Mouse (Mus musculus): Measurements from ENCODE around the gene Phka1. TPM values are rescaled to one million over a fixed set of nuclear protein-coding genes. Genes with fewer than 3 reads are reported as not detected.

Phka1 gene
- polyA plus RNA-seq, 1 experiment from 2014 or later: 8.1 TPM

- WGBS: 78% methylated on average over 4 of the region's 4 CpGs
- no peaks in the 10 kb centered on the region for H3K9me3 ChIP-seq
- no peak overlapping the region for H3K27ac ChIP-seq (replicated peaks)
- no peak for ATAC-seq (ENCODE audit: low FRiP score, low read depth)
- no peaks in the 10 kb centered on the region for H3K36me3 ChIP-seq
- H3K4me2 ChIP-seq (replicated peaks): no peak overlapping the region
- no peaks in the 10 kb centered on the region for H3K4me1 ChIP-seq
- H3K4me3 ChIP-seq: no peak overlapping the region
- no peak overlapping the region for H3K9ac ChIP-seq (replicated peaks)
- H3K27me3 ChIP-seq: peaks cover 33% of the 10 kb centered on the region
Observed at GRCm38 (mm10) chrX:102509205-102509604, 134.8 kb downstream of the Phka1 start.

GRCm38 (mm10) chrX:102504644-102505481 lies 139.2 kb downstream of the Phka1 start, which contains the start of gene Hdac8:
TSS of gene Hdac8 (minus strand) at chrX:102505359.
- 22% methylated on average over 27 of the region's 27 CpGs for WGBS
- Histone ChIP-seq H3K9ac (replicated peaks) (peak within 1 kb of the TSS; percentile 49), H3K4me1 (no peaks in the 10 kb centered on the region), H3K27ac (replicated peaks) (peak within 1 kb of the TSS; percentile 30; the same call in 1 of the 2 replicates), H3K36me3 (no peaks in the 10 kb centered on the region), H3K27me3 (peaks cover 27% of the 10 kb centered on the region), H3K9me3 (no peaks in the 10 kb centered on the region), H3K4me2 (replicated peaks) (peak within 1 kb of the TSS; percentile 55), H3K4me3 (peak within 1 kb of the TSS; percentile 53)
- ATAC-seq (ENCODE audit: low FRiP score, low read depth): peak; percentile 90

- Histone ChIP-seq H3K27me3 (peaks cover 21% of the 10 kb centered on the region), H3K4me2 (replicated peaks) (peak overlapping the region; percentile 55), H3K4me3 (peak overlapping the region; percentile 53), H3K4me1 (no peaks in the 10 kb centered on the region), H3K36me3 (no peaks in the 10 kb centered on the region), H3K27ac (replicated peaks) (no peak overlapping the region), H3K9me3 (no peaks in the 10 kb centered on the region), H3K9ac (replicated peaks) (peak overlapping the region; percentile 49)
- ATAC-seq (ENCODE audit: low FRiP score, low read depth): no peak
- 31% methylated on average over 10 of the region's 10 CpGs for WGBS
Observed at GRCm38 (mm10) chrX:102504179-102504578, 139.9 kb downstream of the Phka1 start.

- H3K27me3 ChIP-seq: peaks cover 6% of the 10 kb centered on the region; the same call in 1 of the 2 replicates
- 57% methylated on average over 6 of the region's 6 CpGs for WGBS
- H3K27ac ChIP-seq (replicated peaks): no peak overlapping the region
- H3K4me3 ChIP-seq: no peak overlapping the region
- H3K4me2 ChIP-seq (replicated peaks): no peak overlapping the region
- no peak for ATAC-seq (ENCODE audit: low FRiP score, low read depth)
- H3K9ac ChIP-seq (replicated peaks): no peak overlapping the region
- no peaks in the 10 kb centered on the region for H3K9me3 ChIP-seq
- no peaks in the 10 kb centered on the region for H3K4me1 ChIP-seq
- H3K36me3 ChIP-seq: no peaks in the 10 kb centered on the region
Observed at GRCm38 (mm10) chrX:102493992-102494730, 149.9 kb downstream of the Phka1 start.

GRCm38 (mm10) chrX:102485575-102485974 lies 158.5 kb downstream of the Phka1 start:
- H3K9me3 ChIP-seq: no peaks in the 10 kb centered on the region
- H3K4me1 ChIP-seq: no peaks in the 10 kb centered on the region
- no peak overlapping the region for H3K9ac ChIP-seq (replicated peaks)
- WGBS: 83% methylated on average over 7 of the region's 7 CpGs
- H3K4me2 ChIP-seq (replicated peaks): no peak overlapping the region
- no peak for ATAC-seq (ENCODE audit: low FRiP score, low read depth)
- H3K27ac ChIP-seq (replicated peaks): no peak overlapping the region
- H3K36me3 ChIP-seq: no peaks in the 10 kb centered on the region
- no peak overlapping the region for H3K4me3 ChIP-seq
- H3K27me3 ChIP-seq: peaks cover 15% of the 10 kb centered on the region

- H3K4me2 ChIP-seq (replicated peaks): no peak overlapping the region
- H3K4me3 ChIP-seq: no peak overlapping the region
- no peak overlapping the region for H3K27ac ChIP-seq (replicated peaks)
- H3K9me3 ChIP-seq: no peaks in the 10 kb centered on the region
- H3K9ac ChIP-seq (replicated peaks): no peak overlapping the region
- H3K36me3 ChIP-seq: no peaks in the 10 kb centered on the region
- 84% methylated on average over 4 of the region's 4 CpGs for WGBS
- ATAC-seq (ENCODE audit: low FRiP score, low read depth): no peak
- H3K27me3 ChIP-seq: peaks cover 5% of the 10 kb centered on the region
- H3K4me1 ChIP-seq: no peaks in the 10 kb centered on the region
Observed at GRCm38 (mm10) chrX:102479665-102480064, 164.4 kb downstream of the Phka1 start.

- Histone ChIP-seq H3K4me2 (replicated peaks) (no peak overlapping the region), H3K9me3 (no peaks in the 10 kb centered on the region), H3K9ac (replicated peaks) (no peak overlapping the region), H3K4me3 (no peak overlapping the region), H3K27me3 (peaks cover 11% of the 10 kb centered on the region), H3K36me3 (no peaks in the 10 kb centered on the region), H3K27ac (replicated peaks) (no peak overlapping the region), H3K4me1 (no peaks in the 10 kb centered on the region)
- 36% methylated on average over 4 of the region's 4 CpGs for WGBS
- no peak for ATAC-seq (ENCODE audit: low FRiP score, low read depth)
Observed at GRCm38 (mm10) chrX:102478965-102479364, 165.1 kb downstream of the Phka1 start.

- Histone ChIP-seq H3K36me3 (no peaks in the 10 kb centered on the region), H3K27me3 (peaks cover 11% of the 10 kb centered on the region), H3K9ac (replicated peaks) (no peak overlapping the region), H3K4me1 (no peaks in the 10 kb centered on the region), H3K4me3 (no peak overlapping the region), H3K4me2 (replicated peaks) (no peak overlapping the region), H3K27ac (replicated peaks) (no peak overlapping the region), H3K9me3 (no peaks in the 10 kb centered on the region)
- no peak for ATAC-seq (ENCODE audit: low FRiP score, low read depth)
- WGBS: 92% methylated on average over 3 of the region's 3 CpGs
Observed at GRCm38 (mm10) chrX:102478481-102478880, 165.6 kb downstream of the Phka1 start.

- no peak for ATAC-seq (ENCODE audit: low FRiP score, low read depth)
- H3K4me1 ChIP-seq: no peaks in the 10 kb centered on the region
- H3K27ac ChIP-seq (replicated peaks): no peak overlapping the region
- 31% methylated on average over 3 of the region's 3 CpGs for WGBS
- H3K36me3 ChIP-seq: no peaks in the 10 kb centered on the region
- no peaks in the 10 kb centered on the region for H3K9me3 ChIP-seq
- no peak overlapping the region for H3K4me3 ChIP-seq
- H3K4me2 ChIP-seq (replicated peaks): no peak overlapping the region
- no peak overlapping the region for H3K9ac ChIP-seq (replicated peaks)
- H3K27me3 ChIP-seq: peaks cover 13% of the 10 kb centered on the region
Observed at GRCm38 (mm10) chrX:102476784-102477183, 167.3 kb downstream of the Phka1 start.

GRCm38 (mm10) chrX:102475555-102475954 lies 168.5 kb downstream of the Phka1 start:
- Histone ChIP-seq H3K9me3 (no peaks in the 10 kb centered on the region), H3K27me3 (peaks cover 16% of the 10 kb centered on the region)
- 84% methylated on average over 5 of the region's 5 CpGs for WGBS

More at GRCm38 (mm10) chrX:102475555-102475954, 168.5 kb downstream of the Phka1 start:
- no peak for ATAC-seq (ENCODE audit: low FRiP score, low read depth)
- Histone ChIP-seq H3K27ac (replicated peaks) (no peak overlapping the region), H3K4me2 (replicated peaks) (no peak overlapping the region), H3K9ac (replicated peaks) (no peak overlapping the region), H3K4me3 (no peak overlapping the region), H3K4me1 (no peaks in the 10 kb centered on the region), H3K36me3 (no peaks in the 10 kb centered on the region)

Measured in midbrain, embryonic 12.5 days (tissue).